Mouse (Mus musculus) brain, embryonic 14.5 days (tissue): ENCODE measurements around the gene Gmfb.

Experiments
- CTCF ChIP-seq: fragments of 200-500 bp; IDR thresholded peaks from 2 replicates; pipeline ENCODE4 v1.5.1; 2012; ENCODE audit warnings: inconsistent platforms, mild to moderate bottlenecking, moderate library complexity, borderline replicate concordance; ENCODE audit not compliant: insufficient read depth, insufficient read length; ENCODE audit errors: extremely low read depth
- POLR2A ChIP-seq: fragments of 200-500 bp; IDR thresholded peaks from 2 replicates; pipeline ENCODE4 v1.6.1; 2012; ENCODE audit warnings: mild to moderate bottlenecking, inconsistent platforms, borderline replicate concordance; ENCODE audit not compliant: poor library complexity, insufficient read depth, insufficient read length, severe bottlenecking; ENCODE audit errors: extremely low read depth

DNA sequence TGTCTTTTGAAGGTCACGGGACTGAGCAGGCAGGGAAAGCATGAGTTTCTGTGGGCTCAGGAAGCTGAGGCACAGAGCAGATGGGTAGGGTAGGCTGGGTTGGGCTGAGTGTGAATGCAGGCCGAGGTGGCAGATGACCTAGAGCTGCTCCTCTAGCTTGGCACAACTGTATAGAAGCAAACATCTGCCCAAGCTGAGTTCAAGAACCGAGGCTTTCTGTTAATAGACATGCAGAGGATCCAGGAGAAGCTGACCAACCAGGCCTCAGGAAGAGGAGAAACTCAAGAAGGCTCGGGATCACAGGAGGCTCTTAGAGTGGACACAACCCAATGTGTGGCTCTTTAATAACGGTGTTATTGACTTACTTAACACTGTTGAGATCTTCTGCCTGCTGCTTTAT lies 15.9 kb downstream of the Gmfb start:
- TF ChIP-seq CTCF (no peak), POLR2A (no peak)
